22 mouse cellular contexts compared by ENCODE assay signal in genomic region chr17:88580556-88580955, GRCm38 (mm10). TPM values are rescaled to one million over a fixed set of nuclear protein-coding genes. Genes with fewer than 3 reads are reported as not detected.
DNase-seq lines count a peak whose midpoint lies in the region; ATAC-seq and TF ChIP-seq lines count a peak whose summit lies in the region.
"Had no signal": no experiment of that assay in that cellular context is flagged by ENCODE, and none has a peak within 500 bp of the region (broad histone marks: within the 10 kb centered on the region; RNA-seq: fewer than 3 reads in every experiment).

No protein-coding gene starts in this region.

- no peak overlapping the region for H3K4me2 ChIP-seq in kidney, embryonic 14.5 days (replicated peaks; ENCODE audit: low read depth, low read length)
- H3K4me2 ChIP-seq: heart, embryonic 15.5 days; liver, embryonic 11.5 days; lung, embryonic 15.5 days had no signal

- H3K36me3 ChIP-seq in kidney, embryonic 14.5 days (ENCODE audit: control insufficient read depth, insufficient read depth, low read length), result peaks cover 42% of the 10 kb centered on the region

- no peak for TF ChIP-seq CTCF in bone marrow, adult 2 months (IDR thresholded peaks at IDR 0.05; ENCODE audit: control insufficient read depth, insufficient read depth, low read length)

- H3K27ac ChIP-seq in kidney, embryonic 14.5 days (ENCODE audit: low read depth, low read length), result no peak overlapping the region
- H3K27ac ChIP-seq in bone marrow, adult 2 months (ENCODE audit: control insufficient read depth, insufficient read depth, low read depth, low read length, poor library complexity), result peak overlapping the region; percentile 19
- H3K27ac ChIP-seq: heart, embryonic 15.5 days; hindbrain, embryonic 10.5 days; hindbrain, postnatal 0 days; limb, embryonic 10.5 days; lung, embryonic 15.5 days had no signal

- TF ChIP-seq POLR2A in bone marrow, adult 2 months (IDR thresholded peaks at IDR 0.05; ENCODE audit: borderline replicate concordance, control insufficient read depth, low read depth, low read length), result no peak

- no peaks in the 10 kb centered on the region for H3K27me3 ChIP-seq in kidney, embryonic 14.5 days (ENCODE audit: control insufficient read depth, insufficient read depth, low read length)
- H3K27me3 ChIP-seq: heart, embryonic 15.5 days; lung, embryonic 15.5 days had no signal

- H3K9me3 ChIP-seq in kidney, embryonic 14.5 days (ENCODE audit: control insufficient read depth, low read length), result no peaks in the 10 kb centered on the region; the same call in 1 of the 2 replicates
- H3K9me3 ChIP-seq: G1E; heart, embryonic 15.5 days; limb, embryonic 10.5 days; lung, embryonic 15.5 days had no signal

- H3K4me3 ChIP-seq in kidney, embryonic 14.5 days (ENCODE audit: low read length), result no peak overlapping the region
- no peak overlapping the region for H3K4me3 ChIP-seq in bone marrow, adult 2 months (replicated peaks; ENCODE audit: control insufficient read depth, low read depth, low read length)
- H3K4me3 ChIP-seq: heart, embryonic 15.5 days; hindbrain, embryonic 10.5 days; limb, embryonic 10.5 days; lung, embryonic 15.5 days had no signal

- intact Hi-C loops in gastrocnemius, postnatal 36 days (cut with DNase I), result no loop called here

- no peak for ATAC-seq in kidney, embryonic 14.5 days (ENCODE audit: low FRiP score, low TSS enrichment)
- ATAC-seq: hindbrain, postnatal 0 days had no signal

- H3K4me1 ChIP-seq in kidney, embryonic 14.5 days (ENCODE audit: control insufficient read depth, insufficient read depth, low read length), result no peaks in the 10 kb centered on the region
- peaks cover 2% of the 10 kb centered on the region; the same call in 1 of the 2 replicates for H3K4me1 ChIP-seq in bone marrow, adult 2 months (ENCODE audit: control insufficient read depth, insufficient read depth, low read length)
- H3K4me1 ChIP-seq: hindbrain, embryonic 10.5 days had no signal

- H3K9ac ChIP-seq in kidney, embryonic 14.5 days (ENCODE audit: low read depth, low read length), result no peak overlapping the region
- H3K9ac ChIP-seq: heart, embryonic 15.5 days; lung, embryonic 15.5 days had no signal

- peak; percentile 27 to 38 for DNase-seq in cerebellum, postnatal 14 days
- DNase-seq in cerebellum, adult 8-10 months, result no peak
- peak; percentile 34 for DNase-seq in kidney, postnatal 10 days
- peak; percentile 29 for DNase-seq in lung, postnatal 36 days
- no peak for DNase-seq in lung, postnatal 25 days (ENCODE audit: low spot score)
- no peak for DNase-seq in gastrocnemius, postnatal 36 days
- DNase-seq: adrenal gland, postnatal 10 days; cerebellum, postnatal 25 days; gastrocnemius, postnatal 10 days; kidney, postnatal 25 days; retina, postnatal 1 day; right cerebral cortex, postnatal 4 days; thymus, adult 18-20 months had no signal

- WGBS in kidney, embryonic 14.5 days, result 77% methylated on average over 6 of the region's 6 CpGs
- WGBS in bone marrow, adult 2 months, result 86% methylated on average over 6 of the region's 6 CpGs

RNA-seq across cellular contexts. Expression of gene Ston1, which starts 16.9 kb away (rescaled TPM):
- 7.8 and 11.5 TPM in 2 replicates for polyA plus RNA-seq in kidney, embryonic 14.5 days (2014; fragmentation: Nextera tagmentation; extraction: Ambion mirVana)
- polyA plus RNA-seq in bone marrow, adult 2 months (2011; ENCODE audit: insufficient read depth, insufficient read length, low replicate concordance, missing spikeins), result 0.80 TPM in 1 of 2 replicates, not detected in the other
- 1 to 10 TPM; 6.0 to 6.1 TPM for total RNA-seq in gastrocnemius, postnatal 36 days (2021)

RNA-seq across cellular contexts. Expression of gene Ppp1r21, which starts 50.6 kb away (rescaled TPM):
- 19.5 and 30.3 TPM in 2 replicates for polyA plus RNA-seq in kidney, embryonic 14.5 days (2014; fragmentation: Nextera tagmentation; extraction: Ambion mirVana)
- 24.1 and 26.5 TPM in 2 replicates for polyA plus RNA-seq in bone marrow, adult 2 months (2011; ENCODE audit: insufficient read depth, insufficient read length, low replicate concordance, missing spikeins)
- total RNA-seq in gastrocnemius, postnatal 36 days (2021), result 1 to 10 TPM; 4.5 to 4.7 TPM

Comparison
In these comparisons a context has a peak if more than half of its experiments do, and no peak if none do; other contexts are left out.
1. DNase-seq: peak in cerebellum, postnatal 14 days (2 of 2), kidney, postnatal 10 days (single experiment) and lung, postnatal 36 days (single experiment); none in cerebellum, adult 8-10 months (single experiment), lung, postnatal 25 days (single experiment) and gastrocnemius, postnatal 36 days (0 of 2).